Mouse (Mus musculus): ENCODE data around the gene Zfp553. TPM values are rescaled to one million over a fixed set of nuclear protein-coding genes. Genes with fewer than 3 reads are reported as not detected.

Gene Zfp553
- total and polyA plus RNA-seq, 3 experiments: 9.8 to 17.4 (median 15.0) TPM

GRCm38 (mm10) chr7:127223515-127224478, 9.1 kb upstream of the Zfp553 start:
- Histone ChIP-seq H3K4me2 (ENCODE audit: insufficient read depth, low read depth, poor library complexity, severe bottlenecking) (no peak overlapping the region), H3K27ac (ENCODE audit: insufficient read depth, low read depth) (no peak overlapping the region), H3K9ac (ENCODE audit: insufficient read depth, low read depth) (no peak overlapping the region), H3K4me1 (ENCODE audit: control insufficient read depth in 1 of 2, insufficient read depth in 2 of 2) (peaks cover 12 to 37% of the 10 kb centered on the region in 2 experiments; a peak in 3 of 4 replicates), H3K4me3 (replicated peaks in 1 of 3; ENCODE audit: low read depth in 2 of 3, low read length in 2 of 3, poor library complexity in 1 of 3) (no peak overlapping the region), H3K36me3 (replicated peaks in 1 of 2; ENCODE audit: control insufficient read depth in 1 of 2, insufficient read depth in 1 of 2, low read length in 1 of 2) (no peaks in the 10 kb centered on the region), H3K27me3 (replicated peaks) (no peaks in the 10 kb centered on the region), H3K79me2 (replicated peaks; ENCODE audit: control insufficient read depth, extremely low read depth, insufficient read depth, poor library complexity, severe bottlenecking) (no peaks in the 10 kb centered on the region), H3K9me3 (replicated peaks; ENCODE audit: low read length) (peaks cover 4% of the 10 kb centered on the region)
- dilution Hi-C loops (cut with MboI; ENCODE audit: extremely low pct_ligation_motif_present, extremely low pct_unique_long_range_greater_than_20kb, low sequenced_read_pairs) (no loop called here), in situ Hi-C loops (cut with MboI; ENCODE audit: low pct_ligation_motif_present, low pct_unique_long_range_greater_than_20kb, low sequenced_read_pairs) (no loop called here)
- TF ChIP-seq GABPA (IDR thresholded peaks at IDR 0.05; ENCODE audit: insufficient replicate concordance, low read depth, low read length) (no peak), ZC3H11A (IDR thresholded peaks at IDR 0.05; ENCODE audit: low read depth, low read length) (no peak), UBTF (IDR thresholded peaks at IDR 0.05; ENCODE audit: low read depth, low read length) (no peak), ZKSCAN1 (IDR thresholded peaks at IDR 0.05; ENCODE audit: borderline replicate concordance, low read depth, low read length) (no peak), SMC3 (IDR thresholded peaks at IDR 0.05; ENCODE audit: low read depth, low read length) (no peak), EP300 (IDR thresholded peaks at IDR 0.05; ENCODE audit: low read length) (no peak), E2F4 (IDR thresholded peaks at IDR 0.05; ENCODE audit: insufficient replicate concordance, low read depth, low read length) (no peak), POLR2AphosphoS2 (IDR thresholded peaks at IDR 0.05; ENCODE audit: low read depth, low read length) (no peak), POLR2A (IDR thresholded peaks at IDR 0.05; ENCODE audit: low read depth, low read length) (no peak), MEF2A (IDR thresholded peaks at IDR 0.05; ENCODE audit: borderline replicate concordance, low read depth, low read length) (no peak), MAZ (IDR thresholded peaks at IDR 0.05; ENCODE audit: low read depth, low read length) (no peak)
- no peak for DNase-seq (ENCODE audit: extremely low read depth)

- Histone ChIP-seq H3K9me3 (replicated peaks; ENCODE audit: low read length) (peaks cover 4% of the 10 kb centered on the region), H3K27me3 (replicated peaks) (no peaks in the 10 kb centered on the region), H3K4me2 (ENCODE audit: insufficient read depth, low read depth, poor library complexity, severe bottlenecking) (no peak overlapping the region), H3K27ac (ENCODE audit: insufficient read depth, low read depth) (no peak overlapping the region), H3K4me1 (ENCODE audit: control insufficient read depth in 1 of 2, insufficient read depth in 2 of 2) (peaks cover 6 to 39% of the 10 kb centered on the region in 2 experiments; a peak in 3 of 4 replicates), H3K79me2 (replicated peaks; ENCODE audit: control insufficient read depth, extremely low read depth, insufficient read depth, poor library complexity, severe bottlenecking) (no peaks in the 10 kb centered on the region), H3K36me3 (replicated peaks in 1 of 2; ENCODE audit: control insufficient read depth in 1 of 2, insufficient read depth in 1 of 2, low read length in 1 of 2) (peaks cover 0 to 7% of the 10 kb centered on the region in 2 experiments), H3K9ac (ENCODE audit: insufficient read depth, low read depth) (no peak overlapping the region), H3K4me3 (replicated peaks in 1 of 3; ENCODE audit: low read depth in 2 of 3, low read length in 2 of 3, poor library complexity in 1 of 3) (no peak overlapping the region)
- dilution Hi-C loops (cut with MboI; ENCODE audit: extremely low pct_ligation_motif_present, extremely low pct_unique_long_range_greater_than_20kb, low sequenced_read_pairs): no loop called here
- no peak for TF ChIP-seq USF1 (IDR thresholded peaks at IDR 0.05; ENCODE audit: low read depth, low read length)
- no peak for TF ChIP-seq JUN (IDR thresholded peaks at IDR 0.05; ENCODE audit: insufficient read depth, low read depth, low read length)
- TF ChIP-seq CHD2 (IDR thresholded peaks at IDR 0.05; ENCODE audit: low read length): no peak
- TF ChIP-seq KAT2A (IDR thresholded peaks at IDR 0.05; ENCODE audit: insufficient replicate concordance, low read length): no peak
- in situ Hi-C loops (cut with MboI; ENCODE audit: low pct_ligation_motif_present, low pct_unique_long_range_greater_than_20kb, low sequenced_read_pairs): no loop called here
- DNase-seq (ENCODE audit: extremely low read depth): no peak
Measured at GRCm38 (mm10) chr7:127224616-127225015, 8.2 kb upstream of the Zfp553 start.
